Mouse (Mus musculus): ENCODE measurements around the gene Aldh1a1. TPM values are rescaled to one million over a fixed set of nuclear protein-coding genes. Genes with fewer than 3 reads are reported as not detected.

Gene Aldh1a1
- polyA plus RNA-seq, 1 experiment from 2014 or later: 5.0 TPM

DNA sequence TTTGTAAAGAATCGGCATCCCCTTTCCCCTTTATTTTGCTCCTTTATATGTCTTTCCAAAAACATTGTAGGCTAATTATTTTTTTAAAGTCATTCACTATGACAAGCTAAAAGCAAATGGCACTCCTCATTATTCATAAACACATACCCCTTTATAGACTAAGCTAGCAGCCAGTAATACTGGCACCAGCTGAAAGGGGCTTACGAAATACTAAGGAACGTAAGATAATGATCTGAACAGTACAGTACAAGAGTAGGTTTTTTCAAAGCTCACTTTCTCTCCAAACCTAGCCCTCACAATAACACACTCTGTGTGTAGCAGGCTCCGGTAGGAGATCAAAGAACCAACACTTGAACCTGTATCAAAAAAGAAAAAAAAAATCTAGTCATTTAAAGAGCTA, 64.7 kb downstream of the Aldh1a1 start:
- H3K4me3 ChIP-seq (replicated peaks): no peak overlapping the region
- 88% methylated on average over 4 of the region's 4 CpGs for WGBS
- H3K9ac ChIP-seq (replicated peaks): no peak overlapping the region
- no peak overlapping the region for H3K4me2 ChIP-seq
- H3K27ac ChIP-seq (replicated peaks): no peak overlapping the region
- no peaks in the 10 kb centered on the region for H3K27me3 ChIP-seq (replicated peaks)
- H3K36me3 ChIP-seq: no peaks in the 10 kb centered on the region
- no peaks in the 10 kb centered on the region for H3K4me1 ChIP-seq
- H3K9me3 ChIP-seq (replicated peaks): no peaks in the 10 kb centered on the region
- ATAC-seq (ENCODE audit: low FRiP score): no peak

- Histone ChIP-seq H3K27ac (replicated peaks) (no peak overlapping the region), H3K4me3 (replicated peaks) (no peak overlapping the region), H3K9ac (replicated peaks) (no peak overlapping the region), H3K9me3 (replicated peaks) (no peaks in the 10 kb centered on the region), H3K27me3 (replicated peaks) (no peaks in the 10 kb centered on the region), H3K4me2 (no peak overlapping the region), H3K36me3 (no peaks in the 10 kb centered on the region), H3K4me1 (no peaks in the 10 kb centered on the region)
- 91% methylated on average over 3 of the region's 3 CpGs for WGBS
- ATAC-seq (ENCODE audit: low FRiP score): no peak
These were observed 65.6 kb downstream of the Aldh1a1 start for GRCm38 (mm10) chr19:20558069-20558468.

DNA sequence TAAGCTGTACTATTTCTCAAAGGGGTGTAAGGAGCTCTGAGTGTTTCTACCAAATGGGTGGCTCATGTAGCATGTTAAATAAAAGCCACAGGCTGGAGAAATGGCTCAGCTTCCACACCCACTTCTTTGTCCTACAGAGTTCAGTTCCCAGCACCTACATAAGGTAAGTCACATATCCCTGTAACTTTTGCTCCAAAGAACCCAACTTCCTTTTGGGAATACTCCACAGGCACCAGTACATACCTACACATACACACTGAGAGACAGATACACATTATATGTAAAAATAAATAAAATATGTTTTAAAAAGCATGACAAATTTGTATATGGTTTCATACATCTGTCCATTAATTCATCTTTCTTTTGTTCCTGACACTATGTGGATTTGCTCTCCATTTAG, 66.0 kb downstream of the Aldh1a1 start:
- H3K9ac ChIP-seq (replicated peaks): no peak overlapping the region
- no peaks in the 10 kb centered on the region for H3K27me3 ChIP-seq (replicated peaks)
- no peak for ATAC-seq (ENCODE audit: low FRiP score)
- H3K4me2 ChIP-seq: no peak overlapping the region
- H3K4me3 ChIP-seq (replicated peaks): no peak overlapping the region
- no peaks in the 10 kb centered on the region for H3K9me3 ChIP-seq (replicated peaks)
- no peaks in the 10 kb centered on the region for H3K36me3 ChIP-seq
- no peaks in the 10 kb centered on the region for H3K4me1 ChIP-seq
- no peak overlapping the region for H3K27ac ChIP-seq (replicated peaks)

DNA sequence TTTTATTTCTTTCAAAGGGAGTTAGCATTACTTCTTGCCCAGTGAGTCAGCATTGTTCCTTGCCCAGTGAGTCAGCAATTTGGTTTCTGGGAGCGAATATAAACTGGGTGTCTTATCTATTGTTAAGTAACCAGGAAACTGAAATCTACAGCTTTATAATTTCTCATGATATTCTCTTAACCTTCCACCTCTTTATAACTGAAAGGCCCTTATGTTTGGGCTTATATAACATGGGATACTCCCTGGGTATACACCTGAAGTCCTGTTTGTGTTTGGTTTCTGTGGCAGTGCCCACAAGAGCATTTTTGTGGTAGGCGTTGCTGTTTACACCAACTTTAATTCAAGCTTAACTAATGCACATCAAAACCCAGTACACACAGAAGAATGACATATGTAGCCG, 66.4 kb downstream of the Aldh1a1 start:
- H3K27me3 ChIP-seq (replicated peaks): no peaks in the 10 kb centered on the region
- H3K9ac ChIP-seq (replicated peaks): no peak overlapping the region
- no peak overlapping the region for H3K4me2 ChIP-seq
- no peak overlapping the region for H3K4me3 ChIP-seq (replicated peaks)
- no peaks in the 10 kb centered on the region for H3K4me1 ChIP-seq
- WGBS: 85% methylated on average over 3 of the region's 3 CpGs
- H3K9me3 ChIP-seq (replicated peaks): no peaks in the 10 kb centered on the region
- no peak overlapping the region for H3K27ac ChIP-seq (replicated peaks)
- ATAC-seq (ENCODE audit: low FRiP score): no peak
- H3K36me3 ChIP-seq: no peaks in the 10 kb centered on the region

GRCm38 (mm10) chr19:20559952-20560351, 67.4 kb downstream of the Aldh1a1 start:
- Histone ChIP-seq H3K4me1 (no peaks in the 10 kb centered on the region), H3K36me3 (no peaks in the 10 kb centered on the region), H3K4me3 (replicated peaks) (no peak overlapping the region), H3K9ac (replicated peaks) (no peak overlapping the region), H3K27me3 (replicated peaks) (no peaks in the 10 kb centered on the region), H3K9me3 (replicated peaks) (no peaks in the 10 kb centered on the region), H3K4me2 (no peak overlapping the region), H3K27ac (replicated peaks) (no peak overlapping the region)
- no peak for ATAC-seq (ENCODE audit: low FRiP score)
- 81% methylated on average over 2 of the region's 2 CpGs for WGBS

- no peak for ATAC-seq (ENCODE audit: low FRiP score)
- Histone ChIP-seq H3K4me2 (no peak overlapping the region), H3K36me3 (no peaks in the 10 kb centered on the region), H3K9ac (replicated peaks) (no peak overlapping the region), H3K4me3 (replicated peaks) (no peak overlapping the region), H3K27me3 (replicated peaks) (no peaks in the 10 kb centered on the region), H3K9me3 (replicated peaks) (no peaks in the 10 kb centered on the region), H3K4me1 (no peaks in the 10 kb centered on the region), H3K27ac (replicated peaks) (no peak overlapping the region)
These were observed 69.9 kb downstream of the Aldh1a1 start for GRCm38 (mm10) chr19:20562396-20562795.

GRCm38 (mm10) chr19:20566294-20566693, 73.8 kb downstream of the Aldh1a1 start:
- Histone ChIP-seq H3K9ac (replicated peaks) (no peak overlapping the region), H3K9me3 (replicated peaks) (no peaks in the 10 kb centered on the region), H3K4me3 (replicated peaks) (no peak overlapping the region), H3K27ac (replicated peaks) (no peak overlapping the region), H3K36me3 (no peaks in the 10 kb centered on the region), H3K4me1 (no peaks in the 10 kb centered on the region), H3K4me2 (no peak overlapping the region), H3K27me3 (replicated peaks) (no peaks in the 10 kb centered on the region)
- WGBS: 78% methylated on average over 4 of the region's 4 CpGs
- no peak for ATAC-seq (ENCODE audit: low FRiP score)

- Histone ChIP-seq H3K9ac (replicated peaks) (no peak overlapping the region), H3K4me2 (no peak overlapping the region), H3K4me1 (no peaks in the 10 kb centered on the region), H3K4me3 (replicated peaks) (no peak overlapping the region), H3K36me3 (no peaks in the 10 kb centered on the region), H3K9me3 (replicated peaks) (no peaks in the 10 kb centered on the region), H3K27ac (replicated peaks) (no peak overlapping the region), H3K27me3 (replicated peaks) (no peaks in the 10 kb centered on the region)
- 95% methylated on average over 2 of the region's 2 CpGs for WGBS
- ATAC-seq (ENCODE audit: low FRiP score): no peak
These were observed 74.5 kb downstream of the Aldh1a1 start for GRCm38 (mm10) chr19:20567039-20567438.

GRCm38 (mm10) chr19:20576984-20577383, 84.5 kb downstream of the Aldh1a1 start:
- Histone ChIP-seq H3K27ac (replicated peaks) (no peak overlapping the region), H3K9me3 (replicated peaks) (no peaks in the 10 kb centered on the region), H3K36me3 (no peaks in the 10 kb centered on the region), H3K9ac (replicated peaks) (no peak overlapping the region), H3K27me3 (replicated peaks) (no peaks in the 10 kb centered on the region), H3K4me2 (no peak overlapping the region), H3K4me3 (replicated peaks) (no peak overlapping the region), H3K4me1 (no peaks in the 10 kb centered on the region)
- ATAC-seq (ENCODE audit: low FRiP score): no peak
- WGBS: 79% methylated on average over 3 of the region's 3 CpGs

DNA sequence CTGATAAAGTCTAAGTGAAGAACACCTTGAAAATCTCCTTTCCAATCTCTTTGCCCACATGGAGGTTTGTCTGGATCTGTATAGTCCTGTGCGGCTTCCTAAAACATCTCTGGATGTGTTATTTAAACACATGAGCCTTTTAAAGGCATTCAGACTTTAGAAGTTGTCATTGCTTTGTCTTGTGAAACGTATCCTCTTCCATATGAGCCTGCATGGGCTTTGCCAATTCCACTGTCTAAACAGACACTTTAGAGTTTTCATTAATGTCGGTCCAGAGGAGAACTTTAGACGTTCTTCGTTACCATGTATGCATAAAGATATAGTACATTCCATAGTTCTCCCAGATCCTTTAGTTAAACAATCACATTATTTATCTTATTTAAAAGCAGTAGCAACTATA, 84.9 kb downstream of the Aldh1a1 start:
- Histone ChIP-seq H3K4me2 (no peak overlapping the region), H3K4me3 (replicated peaks) (no peak overlapping the region), H3K9ac (replicated peaks) (no peak overlapping the region), H3K4me1 (no peaks in the 10 kb centered on the region), H3K27me3 (replicated peaks) (no peaks in the 10 kb centered on the region), H3K27ac (replicated peaks) (no peak overlapping the region), H3K36me3 (no peaks in the 10 kb centered on the region), H3K9me3 (replicated peaks) (no peaks in the 10 kb centered on the region)
- no peak for ATAC-seq (ENCODE audit: low FRiP score)
- 79% methylated on average over 5 of the region's 5 CpGs for whole genome bisulfite sequencing

- H3K4me3 ChIP-seq (replicated peaks): no peak overlapping the region
- no peak overlapping the region for H3K4me2 ChIP-seq
- no peak overlapping the region for H3K27ac ChIP-seq (replicated peaks)
- ATAC-seq (ENCODE audit: low FRiP score): no peak
- no peaks in the 10 kb centered on the region for H3K36me3 ChIP-seq
- H3K9me3 ChIP-seq (replicated peaks): no peaks in the 10 kb centered on the region
- H3K4me1 ChIP-seq: no peaks in the 10 kb centered on the region
- no peaks in the 10 kb centered on the region for H3K27me3 ChIP-seq (replicated peaks)
- H3K9ac ChIP-seq (replicated peaks): no peak overlapping the region
These were observed 107.4 kb downstream of the Aldh1a1 start for GRCm38 (mm10) chr19:20599951-20600350.

- no peak overlapping the region for H3K4me3 ChIP-seq (replicated peaks)
- H3K27ac ChIP-seq (replicated peaks): no peak overlapping the region
- no peak overlapping the region for H3K9ac ChIP-seq (replicated peaks)
- no peak overlapping the region for H3K4me2 ChIP-seq
- no peaks in the 10 kb centered on the region for H3K9me3 ChIP-seq (replicated peaks)
- H3K36me3 ChIP-seq: no peaks in the 10 kb centered on the region
- H3K27me3 ChIP-seq (replicated peaks): no peaks in the 10 kb centered on the region
- 76% methylated on average over 3 of the region's 3 CpGs for WGBS
- H3K4me1 ChIP-seq: no peaks in the 10 kb centered on the region
- ATAC-seq (ENCODE audit: low FRiP score): no peak
These were observed 109.2 kb downstream of the Aldh1a1 start for GRCm38 (mm10) chr19:20601739-20602138.

GRCm38 (mm10) chr19:20603212-20603611, 110.7 kb downstream of the Aldh1a1 start:
- no peak overlapping the region for H3K4me2 ChIP-seq
- no peak for ATAC-seq (ENCODE audit: low FRiP score)
- H3K9me3 ChIP-seq (replicated peaks): no peaks in the 10 kb centered on the region
- no peak overlapping the region for H3K27ac ChIP-seq (replicated peaks)
- no peaks in the 10 kb centered on the region for H3K27me3 ChIP-seq (replicated peaks)
- H3K9ac ChIP-seq (replicated peaks): no peak overlapping the region
- no peaks in the 10 kb centered on the region for H3K36me3 ChIP-seq
- no peak overlapping the region for H3K4me3 ChIP-seq (replicated peaks)
- 84% methylated on average over 1 of the region's 1 CpGs for WGBS
- no peaks in the 10 kb centered on the region for H3K4me1 ChIP-seq

Measured in neural tube, embryonic 15.5 days (tissue).